Mouse (Mus musculus): ENCODE results near the gene Olfr149.
"Not testable (repeated sequence)": the region's sequence is repeated elsewhere in the genome, so short reads cannot be mapped to it uniquely, and the experiment has no call there.

Olfr149 gene

DNA sequence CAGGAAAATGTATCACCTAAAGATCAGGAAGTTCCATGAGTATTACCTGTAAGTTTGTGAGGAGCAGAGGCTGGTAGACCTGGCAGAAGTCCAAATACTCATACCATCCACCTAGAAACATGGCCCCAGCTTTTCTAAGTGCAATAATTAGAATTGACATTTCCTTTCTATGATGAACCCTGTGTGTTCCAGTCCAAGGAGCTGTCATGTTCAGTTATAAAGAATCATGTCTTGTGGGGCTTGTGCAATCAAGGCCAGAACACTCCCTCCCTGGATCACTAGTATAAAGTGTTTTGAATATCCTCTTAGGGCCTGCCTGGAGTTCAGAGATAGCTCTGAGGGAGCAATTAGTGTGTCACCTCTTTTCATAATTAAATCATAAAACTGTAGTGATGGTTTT is at the start of gene Olfr149:
Gene Olfr149 (minus strand): TSS at position 101 of the 400 bp plus-strand sequence.
- Histone ChIP-seq H3K4me3 (replicated peaks; ENCODE audit: low read length) (no peak within 1 kb of the TSS), H3K9me3 (ENCODE audit: low read length) (peaks cover 20% of the 10 kb centered on the region), H3K36me3 (ENCODE audit: insufficient read depth, low read length) (peaks cover 2% of the 10 kb centered on the region; the same call in 1 of the 2 replicates), H3K4me1 (replicated peaks; ENCODE audit: low read depth, low read length) (no peaks in the 10 kb centered on the region), H3K27me3 (ENCODE audit: insufficient read depth, low read length) (no peaks in the 10 kb centered on the region)
- TF ChIP-seq POU5F1 (IDR thresholded peaks at IDR 0.05; ENCODE audit: borderline replicate concordance, low read length) (no peak), CTCF (conservative IDR thresholded peaks at IDR 0.05; ENCODE audit: low read length) (no peak), NANOG (IDR thresholded peaks at IDR 0.05; ENCODE audit: borderline replicate concordance, low read length) (no peak)

DNA sequence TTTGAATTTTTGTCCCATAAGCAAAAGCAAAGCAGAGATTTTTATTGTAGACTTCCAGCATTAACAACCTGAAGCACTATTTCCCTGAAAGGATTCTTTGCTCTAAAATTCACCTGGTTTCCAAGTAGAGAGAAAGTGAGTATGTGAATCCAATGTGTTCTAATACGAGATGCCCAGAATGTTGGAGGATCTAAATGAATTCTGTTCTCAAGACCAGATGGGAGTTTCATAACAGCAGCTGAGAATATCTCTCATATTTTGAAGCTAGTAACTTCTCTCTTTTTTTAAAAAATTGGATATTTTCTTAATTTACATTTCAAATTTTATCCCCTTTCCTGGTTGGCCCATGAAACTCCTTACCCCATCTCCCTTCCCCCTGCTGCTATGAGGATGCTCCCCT is 39.5 kb upstream of the Olfr149 start:
- H3K36me3 ChIP-seq (ENCODE audit: insufficient read depth, low read length), result no peaks in the 10 kb centered on the region
- no peak for TF ChIP-seq POU5F1 (IDR thresholded peaks at IDR 0.05; ENCODE audit: borderline replicate concordance, low read length)
- TF ChIP-seq CTCF (conservative IDR thresholded peaks at IDR 0.05; ENCODE audit: low read length), result no peak
- no peak for TF ChIP-seq NANOG (IDR thresholded peaks at IDR 0.05; ENCODE audit: borderline replicate concordance, low read length)
- no peaks in the 10 kb centered on the region for H3K4me1 ChIP-seq (replicated peaks; ENCODE audit: low read depth, low read length)

DNA sequence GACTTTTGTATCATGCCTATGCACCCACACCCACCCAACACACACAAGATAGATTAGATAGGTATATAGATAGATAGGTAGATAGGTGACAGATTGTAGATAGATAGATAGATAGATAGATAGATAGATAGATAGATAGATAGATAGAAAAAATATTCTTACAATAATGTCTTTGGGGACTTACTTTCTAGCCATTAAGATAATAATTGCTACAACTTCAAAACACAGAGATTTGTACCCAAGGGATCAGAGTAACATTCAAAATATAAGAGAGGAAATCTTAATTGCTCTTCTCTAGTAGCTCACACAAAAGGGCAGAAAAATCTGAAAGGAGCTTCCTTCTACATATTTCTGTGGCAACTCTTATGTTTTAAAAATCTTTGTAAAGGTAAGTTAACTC is 39.0 kb upstream of the Olfr149 start, which contains the start of gene Olfr967:
Gene Olfr967 (plus strand): TSS at position 301 of the 400 bp plus-strand sequence.
- TF ChIP-seq POU5F1 (IDR thresholded peaks at IDR 0.05; ENCODE audit: borderline replicate concordance, low read length), result no peak
- TF ChIP-seq CTCF (conservative IDR thresholded peaks at IDR 0.05; ENCODE audit: low read length), result no peak
- TF ChIP-seq NANOG (IDR thresholded peaks at IDR 0.05; ENCODE audit: borderline replicate concordance, low read length), result no peak
- Histone ChIP-seq H3K27me3 (ENCODE audit: insufficient read depth, low read length) (no peaks in the 10 kb centered on the region), H3K4me3 (replicated peaks; ENCODE audit: low read length) (no peak within 1 kb of the TSS), H3K36me3 (ENCODE audit: insufficient read depth, low read length) (no peaks in the 10 kb centered on the region), H3K4me1 (replicated peaks; ENCODE audit: low read depth, low read length) (no peaks in the 10 kb centered on the region), H3K9me3 (ENCODE audit: low read length) (peaks cover 8% of the 10 kb centered on the region; the same call in 1 of the 2 replicates)

More for the DNA sequence above, 39.5 kb upstream of the Olfr149 start:
- Histone ChIP-seq H3K9me3 (ENCODE audit: low read length) (peaks cover 8% of the 10 kb centered on the region; the same call in 1 of the 2 replicates), H3K27me3 (ENCODE audit: insufficient read depth, low read length) (no peaks in the 10 kb centered on the region), H3K4me3 (replicated peaks; ENCODE audit: low read length) (no peak overlapping the region)

DNA sequence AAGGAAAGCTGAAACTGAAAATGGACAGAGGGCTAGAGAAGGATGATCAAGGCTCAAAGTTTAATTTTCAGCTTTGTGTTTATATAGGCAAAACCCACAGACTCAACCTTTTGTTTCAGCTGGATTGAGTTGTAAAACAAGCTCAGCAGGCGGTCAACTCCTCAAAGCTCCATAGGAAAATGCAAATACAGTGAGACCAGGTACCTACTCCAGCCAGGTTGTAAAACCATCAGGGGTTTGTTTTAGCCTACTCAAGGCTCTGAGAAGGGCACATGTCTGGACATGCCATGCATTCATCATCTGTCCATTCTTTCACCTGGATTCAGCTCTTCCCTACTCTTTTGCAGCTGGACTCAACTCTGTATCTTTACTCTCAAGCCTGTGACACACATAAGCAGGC is 33.8 kb upstream of the Olfr149 start:
- Histone ChIP-seq H3K36me3 (ENCODE audit: insufficient read depth, low read length) (no peaks in the 10 kb centered on the region), H3K4me3 (replicated peaks; ENCODE audit: low read length) (no peak overlapping the region), H3K27me3 (ENCODE audit: insufficient read depth, low read length) (no peaks in the 10 kb centered on the region), H3K4me1 (replicated peaks; ENCODE audit: low read depth, low read length) (peaks cover 6% of the 10 kb centered on the region; the same call in 1 of the 2 replicates), H3K9me3 (ENCODE audit: low read length) (peaks cover 19% of the 10 kb centered on the region; the same call in 1 of the 2 replicates)
- no peak for TF ChIP-seq POU5F1 (IDR thresholded peaks at IDR 0.05; ENCODE audit: borderline replicate concordance, low read length)
- 0 out of 2 replicates have a peak, but pooled peaks have one; percentile 4 for TF ChIP-seq NANOG (IDR thresholded peaks at IDR 0.05; ENCODE audit: borderline replicate concordance, low read length)

DNA sequence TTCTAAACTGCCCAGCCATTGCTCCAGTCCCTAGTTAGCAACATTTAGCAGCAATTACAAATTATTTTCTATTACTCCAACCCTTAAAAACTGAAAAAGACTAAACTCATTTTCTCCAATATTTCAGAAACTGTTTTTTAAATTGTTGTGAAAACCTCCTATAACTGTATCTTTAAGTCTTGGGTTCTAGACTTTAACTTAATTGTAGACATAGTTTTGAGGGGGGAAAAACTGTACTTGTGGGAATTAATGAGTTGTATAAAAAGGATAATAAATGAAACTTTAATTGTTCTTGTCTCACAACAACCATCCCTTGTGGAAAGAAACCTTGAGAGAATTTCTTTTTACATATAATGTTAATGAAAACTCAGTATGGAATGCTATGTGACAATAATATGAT is 23.8 kb upstream of the Olfr149 start, which contains the start of gene Olfr150:
Gene Olfr150 (plus strand): TSS at position 301 of the 400 bp plus-strand sequence.
- TF ChIP-seq POU5F1 (IDR thresholded peaks at IDR 0.05; ENCODE audit: borderline replicate concordance, low read length), result no peak
- TF ChIP-seq NANOG (IDR thresholded peaks at IDR 0.05; ENCODE audit: borderline replicate concordance, low read length), result no peak
- no peak for TF ChIP-seq CTCF (conservative IDR thresholded peaks at IDR 0.05; ENCODE audit: low read length)
- Histone ChIP-seq H3K4me1 (replicated peaks; ENCODE audit: low read depth, low read length) (no peaks in the 10 kb centered on the region), H3K9me3 (ENCODE audit: low read length) (no peaks in the 10 kb centered on the region), H3K4me3 (replicated peaks; ENCODE audit: low read length) (no peak within 1 kb of the TSS), H3K27me3 (ENCODE audit: insufficient read depth, low read length) (no peaks in the 10 kb centered on the region), H3K36me3 (ENCODE audit: insufficient read depth, low read length) (no peaks in the 10 kb centered on the region)

DNA sequence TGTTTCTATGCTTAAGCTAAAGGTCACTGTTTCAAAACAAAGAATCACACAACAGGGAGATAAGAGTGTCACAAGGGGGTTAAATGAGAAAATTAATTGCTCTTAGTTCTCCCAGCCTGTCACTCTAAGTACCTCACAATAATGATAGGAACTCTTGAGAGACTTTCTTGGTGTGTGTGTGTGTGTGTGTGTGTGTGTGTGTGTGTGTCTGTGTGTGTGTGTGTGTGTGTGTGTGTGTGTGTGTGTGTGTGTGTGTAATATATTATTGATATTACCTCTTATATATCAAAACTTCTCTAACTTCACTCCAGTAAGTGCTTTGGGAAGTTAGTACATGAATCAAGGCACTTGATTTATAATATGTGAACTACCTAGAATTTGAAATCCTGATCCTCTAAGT is 4.1 kb upstream of the Olfr149 start, which contains the start of gene Olfr965:
Gene Olfr965 (plus strand): TSS at position 301 of the 400 bp plus-strand sequence.
- Histone ChIP-seq H3K9me3 (ENCODE audit: low read length) (no peaks in the 10 kb centered on the region), H3K27me3 (ENCODE audit: insufficient read depth, low read length) (no peaks in the 10 kb centered on the region), H3K4me1 (replicated peaks; ENCODE audit: low read depth, low read length) (no peaks in the 10 kb centered on the region), H3K36me3 (ENCODE audit: insufficient read depth, low read length) (no peaks in the 10 kb centered on the region), H3K4me3 (replicated peaks; ENCODE audit: low read length) (no peak within 1 kb of the TSS)
- no peak for TF ChIP-seq NANOG (IDR thresholded peaks at IDR 0.05; ENCODE audit: borderline replicate concordance, low read length)
- no peak for TF ChIP-seq CTCF (conservative IDR thresholded peaks at IDR 0.05; ENCODE audit: low read length)
- TF ChIP-seq POU5F1 (IDR thresholded peaks at IDR 0.05; ENCODE audit: borderline replicate concordance, low read length), result no peak

DNA sequence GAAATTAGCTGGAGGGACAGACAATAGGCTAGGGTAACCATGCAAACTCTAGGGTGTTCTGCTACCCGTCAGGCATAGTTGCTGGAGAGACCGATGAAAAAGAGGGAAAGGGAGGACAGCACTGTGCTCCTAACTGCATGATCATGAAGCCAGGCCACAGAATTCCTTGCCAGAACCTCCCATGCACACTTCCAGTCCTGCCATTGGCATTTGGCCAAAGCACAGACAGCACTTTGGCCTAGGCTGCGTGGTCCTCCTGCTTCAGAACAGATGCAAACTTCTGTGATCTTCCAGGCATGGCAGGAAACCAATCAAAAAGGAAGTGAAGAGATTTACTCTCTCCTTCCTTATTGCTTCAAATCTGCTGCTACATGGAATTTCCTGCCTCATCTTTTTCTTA is 2.0 kb upstream of the Olfr149 start:
- H3K36me3 ChIP-seq (ENCODE audit: insufficient read depth, low read length), result no peaks in the 10 kb centered on the region
- no peak for TF ChIP-seq CTCF (conservative IDR thresholded peaks at IDR 0.05; ENCODE audit: low read length)
- no peak for TF ChIP-seq POU5F1 (IDR thresholded peaks at IDR 0.05; ENCODE audit: borderline replicate concordance, low read length)
- TF ChIP-seq NANOG (IDR thresholded peaks at IDR 0.05; ENCODE audit: borderline replicate concordance, low read length), result no peak

DNA sequence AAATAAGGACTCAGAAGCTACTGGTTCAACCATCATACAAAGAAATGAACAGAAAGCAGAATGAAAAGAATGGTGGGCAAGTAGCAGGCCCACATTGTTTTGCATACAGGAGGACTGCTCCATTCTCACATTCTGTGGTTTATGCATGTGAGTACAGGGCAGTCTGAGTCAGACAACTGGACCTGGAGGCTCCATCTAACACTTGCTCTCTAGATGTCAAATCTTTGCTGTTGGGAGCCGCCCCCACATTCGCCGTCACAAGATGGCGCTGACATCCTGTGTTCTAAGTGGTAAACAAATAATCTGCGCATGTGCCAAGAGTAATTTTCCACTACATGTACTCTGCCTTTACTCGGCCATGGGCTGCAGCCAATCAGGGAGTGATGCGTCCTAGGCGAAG is 5.8 kb downstream of the Olfr149 start:
- H3K4me1 ChIP-seq (replicated peaks; ENCODE audit: low read depth, low read length); H3K4me3 ChIP-seq (replicated peaks; ENCODE audit: low read length); H3K27me3 ChIP-seq (ENCODE audit: insufficient read depth, low read length); H3K36me3 ChIP-seq (ENCODE audit: insufficient read depth, low read length): not testable (repeated sequence)
- peaks cover 51% of the 10 kb centered on the region for H3K9me3 ChIP-seq (ENCODE audit: low read length)

More for the DNA sequence above, 2.0 kb upstream of the Olfr149 start:
- H3K9me3 ChIP-seq (ENCODE audit: low read length), result peaks cover 2% of the 10 kb centered on the region; the same call in 1 of the 2 replicates
- no peaks in the 10 kb centered on the region for H3K4me1 ChIP-seq (replicated peaks; ENCODE audit: low read depth, low read length)
- H3K4me3 ChIP-seq (replicated peaks; ENCODE audit: low read length), result no peak overlapping the region
- no peaks in the 10 kb centered on the region for H3K27me3 ChIP-seq (ENCODE audit: insufficient read depth, low read length)

DNA sequence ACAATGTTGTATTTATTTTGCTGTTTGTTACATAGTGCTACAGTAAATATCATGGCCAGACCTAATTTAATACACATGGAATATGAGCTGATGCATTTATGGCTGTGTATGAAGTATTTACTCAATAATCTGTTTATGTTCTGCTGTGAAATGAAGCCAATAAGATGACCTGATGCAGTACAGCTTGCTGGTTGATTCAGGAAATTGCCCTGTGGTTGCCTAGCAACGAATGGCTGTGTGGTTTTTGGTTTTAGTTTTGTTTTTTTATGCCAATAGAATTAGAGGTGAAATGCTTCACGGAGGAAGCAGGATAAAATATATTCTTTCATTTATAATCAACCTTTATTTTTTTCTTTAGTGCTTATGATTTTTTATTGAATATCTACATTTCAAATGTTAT is 27.6 kb downstream of the Olfr149 start:
- no peak for TF ChIP-seq NANOG (IDR thresholded peaks at IDR 0.05; ENCODE audit: borderline replicate concordance, low read length)
- TF ChIP-seq POU5F1 (IDR thresholded peaks at IDR 0.05; ENCODE audit: borderline replicate concordance, low read length), result no peak
- TF ChIP-seq CTCF (conservative IDR thresholded peaks at IDR 0.05; ENCODE audit: low read length), result no peak
- Histone ChIP-seq H3K9me3 (ENCODE audit: low read length) (no peaks in the 10 kb centered on the region), H3K4me1 (replicated peaks; ENCODE audit: low read depth, low read length) (no peaks in the 10 kb centered on the region), H3K36me3 (ENCODE audit: insufficient read depth, low read length) (no peaks in the 10 kb centered on the region), H3K27me3 (ENCODE audit: insufficient read depth, low read length) (no peaks in the 10 kb centered on the region), H3K4me3 (replicated peaks; ENCODE audit: low read length) (no peak overlapping the region)
